ENCODE assay signal across 21 mouse cellular contexts in genomic region chr19:59371016-59371415, GRCm38 (mm10).
"Had no signal": no experiment of that assay in that cellular context is flagged by ENCODE, and none has a peak within 500 bp of the region (broad histone marks: within the 10 kb centered on the region; RNA-seq: fewer than 3 reads in every experiment).

No protein-coding gene starts in this region.

- H3K9me3 ChIP-seq: lung, embryonic 15.5 days; midbrain, embryonic 13.5 days; neural tube, embryonic 15.5 days; stomach, embryonic 15.5 days had no signal

- H3K4me2 ChIP-seq: lung, embryonic 15.5 days; midbrain, embryonic 11.5 days; midbrain, embryonic 13.5 days; midbrain, embryonic 15.5 days; neural tube, embryonic 13.5 days; neural tube, embryonic 15.5 days; stomach, embryonic 15.5 days had no signal

- DNase-seq: lung, adult 2 months; lung, postnatal 14 days; lung, postnatal 36 days; retina, postnatal 1 day; right cerebral cortex, adult 18-20 months; right cerebral cortex, postnatal 25 days; right cerebral cortex, postnatal 4 days; thymus, adult 2 months; thymus, postnatal 25 days; thymus, postnatal 4 days had no signal

- H3K4me1 ChIP-seq: lung, embryonic 15.5 days; megakaryocyte, embryonic 14.5 days; midbrain, embryonic 13.5 days; midbrain, embryonic 15.5 days; neural tube, embryonic 13.5 days; neural tube, embryonic 15.5 days; stomach, embryonic 15.5 days had no signal

- H3K27ac ChIP-seq: lung, embryonic 15.5 days; macrophage; midbrain, embryonic 13.5 days; midbrain, embryonic 15.5 days; neural tube, embryonic 13.5 days; neural tube, embryonic 15.5 days; stomach, embryonic 15.5 days; stomach, postnatal 0 days had no signal

- H3K9ac ChIP-seq: lung, embryonic 15.5 days; midbrain, embryonic 13.5 days; midbrain, embryonic 15.5 days; neural tube, embryonic 13.5 days; neural tube, embryonic 15.5 days; stomach, embryonic 15.5 days had no signal

- ATAC-seq: lung, postnatal 0 days; midbrain, embryonic 13.5 days; midbrain, embryonic 15.5 days had no signal

- H3K27me3 ChIP-seq: lung, embryonic 15.5 days; midbrain, embryonic 13.5 days; midbrain, embryonic 15.5 days; neural tube, embryonic 13.5 days; neural tube, embryonic 15.5 days; stomach, embryonic 15.5 days had no signal

- H3K4me3 ChIP-seq: lung, embryonic 15.5 days; megakaryocyte, embryonic 14.5 days; midbrain, embryonic 13.5 days; midbrain, embryonic 15.5 days; neural tube, embryonic 13.5 days; neural tube, embryonic 15.5 days; stomach, embryonic 15.5 days had no signal

- H3K36me3 ChIP-seq: lung, embryonic 15.5 days; midbrain, embryonic 13.5 days; midbrain, embryonic 15.5 days; neural tube, embryonic 13.5 days; neural tube, embryonic 15.5 days; stomach, embryonic 15.5 days had no signal
